Mouse (Mus musculus) cerebellum, adult 2 months (tissue): ENCODE measurements around the gene Agap1.

Experiments
- CTCF ChIP-seq: fragments of 200-500 bp; IDR thresholded peaks from 2 replicates; pipeline ENCODE4 v1.5.1; 2011; ENCODE audit warnings: low read depth, mild to moderate bottlenecking, control low read depth, low read length, moderate library complexity, borderline replicate concordance; ENCODE audit not compliant: insufficient read depth
- POLR2A ChIP-seq: fragments of 200-500 bp; IDR thresholded peaks from 2 replicates; pipeline ENCODE4 v1.6.1; 2011; ENCODE audit warnings: low read length, control low read depth, borderline replicate concordance; ENCODE audit not compliant: insufficient read depth

DNA sequence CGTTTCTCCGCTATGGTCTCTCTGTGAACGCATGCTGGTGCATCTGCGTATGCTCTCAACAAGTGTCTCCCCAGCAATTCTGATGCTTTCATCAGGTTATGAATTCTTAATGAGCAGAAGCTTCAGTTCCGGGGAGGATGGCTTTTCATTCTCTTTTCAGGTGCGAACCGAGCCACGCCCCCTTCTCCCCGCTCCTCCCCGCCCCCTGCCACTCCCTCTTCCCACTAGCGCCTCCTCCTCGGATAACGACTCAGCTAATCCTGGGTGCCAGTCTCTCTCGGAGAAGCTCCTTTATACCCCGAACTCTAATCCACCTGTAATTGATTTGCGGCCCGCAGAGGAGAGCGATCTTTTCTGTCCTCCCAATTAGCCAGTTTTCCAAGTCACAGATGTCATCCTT lies 463.5 kb downstream of the Agap1 start:
- TF ChIP-seq POLR2A (no peak), CTCF (no peak)
